ENCODE assay signal across 8 mouse cellular contexts in the genomic region with DNA sequence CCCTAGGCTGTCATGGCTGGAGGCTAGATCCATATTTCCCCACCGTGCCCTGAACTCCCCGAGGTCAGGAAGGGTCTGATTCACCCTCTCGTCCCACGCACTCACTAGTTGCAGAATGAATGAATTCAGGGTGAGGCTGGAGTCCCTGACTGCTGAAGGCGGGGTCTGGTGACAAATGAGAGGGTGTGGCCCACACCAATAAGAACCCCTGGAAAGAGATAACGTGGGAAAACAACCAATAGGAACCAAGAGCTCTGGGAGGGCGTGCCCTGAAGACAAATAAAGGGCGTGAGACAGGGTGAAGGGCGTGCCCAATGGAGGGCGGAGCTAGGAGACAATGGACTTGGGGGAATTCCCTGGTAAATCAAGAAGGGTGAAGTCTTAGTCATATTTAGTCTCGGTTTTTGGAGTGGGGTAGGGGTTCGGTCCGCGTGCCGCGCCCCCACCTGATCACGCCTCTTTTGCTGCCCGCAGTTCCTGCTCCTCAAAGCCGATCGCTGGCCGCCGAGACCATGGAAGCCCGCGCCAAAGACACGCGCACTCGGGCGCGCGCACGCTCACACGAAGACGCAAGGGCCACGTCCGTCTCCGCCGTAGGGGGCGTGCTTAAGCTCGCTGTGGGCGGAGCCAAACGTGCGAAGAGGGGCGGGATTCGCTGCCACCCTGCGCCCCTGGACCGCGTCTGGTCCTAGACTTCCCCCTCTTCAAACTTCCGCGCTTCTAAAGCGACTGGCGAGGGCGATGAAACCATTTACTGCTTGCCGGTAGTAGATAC. TPM values are rescaled to one million over a fixed set of nuclear protein-coding genes. Genes with fewer than 3 reads are reported as not detected.
DNase-seq lines count a peak whose midpoint lies in the region; ATAC-seq and TF ChIP-seq lines count a peak whose summit lies in the region.

No protein-coding gene starts in this region.

- peak overlapping the region; percentile 68 for H3K9ac ChIP-seq in embryonic facial prominence, embryonic 14.5 days (ENCODE audit: low read depth, low read length)
- peak overlapping the region; percentile 52 for H3K9ac ChIP-seq in limb, embryonic 14.5 days (ENCODE audit: low read depth, low read length, severe bottlenecking)
- H3K9ac ChIP-seq in midbrain, postnatal 0 days (replicated peaks; ENCODE audit: low read length, poor library complexity, severe bottlenecking), result peak overlapping the region; percentile 75

- H3K36me3 ChIP-seq in embryonic facial prominence, embryonic 14.5 days (ENCODE audit: control insufficient read depth, insufficient read depth, low read length), result 0 out of 2 replicates have a peak, but pooled peaks cover 6% of the 10 kb centered on the region
- peaks cover 6% of the 10 kb centered on the region for H3K36me3 ChIP-seq in limb, embryonic 14.5 days (ENCODE audit: control insufficient read depth, insufficient read depth, low read length)
- H3K36me3 ChIP-seq in midbrain, postnatal 0 days (ENCODE audit: insufficient read depth, low read length), result 0 out of 2 replicates have a peak, but pooled peaks cover 4% of the 10 kb centered on the region

- no peaks in the 10 kb centered on the region for H3K9me3 ChIP-seq in embryonic facial prominence, embryonic 14.5 days (ENCODE audit: control insufficient read depth, low read length)
- H3K9me3 ChIP-seq in limb, embryonic 14.5 days (ENCODE audit: control insufficient read depth, low read length), result no peaks in the 10 kb centered on the region
- H3K9me3 ChIP-seq in midbrain, postnatal 0 days (ENCODE audit: low read length), result no peaks in the 10 kb centered on the region

- H3K4me2 ChIP-seq in embryonic facial prominence, embryonic 14.5 days (ENCODE audit: low read depth, low read length), result peak overlapping the region; percentile 64
- H3K4me2 ChIP-seq in limb, embryonic 14.5 days (replicated peaks; ENCODE audit: low read depth, low read length, severe bottlenecking), result peak overlapping the region; percentile 62
- peak overlapping the region; percentile 50 for H3K4me2 ChIP-seq in midbrain, postnatal 0 days (ENCODE audit: low read depth, low read length, poor library complexity, severe bottlenecking)

- under 1% methylated on average over 30 of the region's 53 CpGs for WGBS in embryonic facial prominence, embryonic 14.5 days
- under 1% methylated on average over 53 of the region's 53 CpGs for WGBS in limb, embryonic 14.5 days
- WGBS in midbrain, postnatal 0 days, result under 1% methylated on average over 53 of the region's 53 CpGs

- peak; percentile 95 for DNase-seq in 3134 (ENCODE audit: extremely low read depth, insufficient read length, low spot score)
- DNase-seq in adrenal gland, postnatal 36 days, result peak; percentile 93 to 95
- peak; percentile 98 for DNase-seq in embryonic facial prominence, embryonic 14.5 days (ENCODE audit: low spot score)
- peak; percentile 89 for DNase-seq in heart, adult 8-10 months (ENCODE audit: low spot score)
- DNase-seq in kidney, adult 9 months, result peak; percentile 91
- DNase-seq in limb, embryonic 14.5 days (ENCODE audit: low spot score), result peak; percentile 94
- peak; percentile 98 for DNase-seq in midbrain, postnatal 0 days (ENCODE audit: low spot score)
- peak; percentile 84 to 90 for DNase-seq in spleen, postnatal 14 days (ENCODE audit: low spot score in 2 of 2)

- ATAC-seq in embryonic facial prominence, embryonic 14.5 days (ENCODE audit: low read depth), result peak; percentile 94
- ATAC-seq in limb, embryonic 14.5 days (ENCODE audit: low FRiP score, low read depth), result peak; percentile 93
- peak; percentile 91 for ATAC-seq in midbrain, postnatal 0 days (ENCODE audit: low FRiP score)

- H3K4me1 ChIP-seq in embryonic facial prominence, embryonic 14.5 days (ENCODE audit: control insufficient read depth, insufficient read depth, low read length), result peaks cover 9% of the 10 kb centered on the region; the same call in 1 of the 2 replicates
- H3K4me1 ChIP-seq in limb, embryonic 14.5 days (ENCODE audit: control insufficient read depth, insufficient read depth, low read length), result peaks cover 18% of the 10 kb centered on the region
- peaks cover 13% of the 10 kb centered on the region for H3K4me1 ChIP-seq in midbrain, postnatal 0 days (ENCODE audit: insufficient read depth, low read length)

- peak; percentile 61 for TF ChIP-seq CTCF in midbrain, postnatal 0 days (IDR thresholded peaks at IDR 0.05)

- peak overlapping the region; percentile 57 for H3K4me3 ChIP-seq in embryonic facial prominence, embryonic 14.5 days (ENCODE audit: low read depth, low read length)
- peak overlapping the region; percentile 47 for H3K4me3 ChIP-seq in limb, embryonic 14.5 days (replicated peaks; ENCODE audit: low read length)
- H3K4me3 ChIP-seq in midbrain, postnatal 0 days (ENCODE audit: low read depth, low read length), result peak overlapping the region; percentile 50

- peak; percentile 88 for TF ChIP-seq POLR2A in limb, embryonic 14.5 days (IDR thresholded peaks at IDR 0.05; ENCODE audit: borderline replicate concordance, extremely low read depth, insufficient read depth, insufficient read length)

- H3K27ac ChIP-seq in embryonic facial prominence, embryonic 14.5 days (replicated peaks; ENCODE audit: low read depth, low read length), result peak overlapping the region; percentile 76
- H3K27ac ChIP-seq in limb, embryonic 14.5 days (replicated peaks; ENCODE audit: low read depth, low read length), result peak overlapping the region; percentile 39
- H3K27ac ChIP-seq in midbrain, postnatal 0 days (ENCODE audit: low read depth, low read length), result peak overlapping the region; percentile 92

- peaks cover 11% of the 10 kb centered on the region for H3K27me3 ChIP-seq in embryonic facial prominence, embryonic 14.5 days (replicated peaks; ENCODE audit: control insufficient read depth, insufficient read depth, low read length)
- peaks cover 12% of the 10 kb centered on the region for H3K27me3 ChIP-seq in limb, embryonic 14.5 days (ENCODE audit: control insufficient read depth, insufficient read depth, low read length)
- no peaks in the 10 kb centered on the region for H3K27me3 ChIP-seq in midbrain, postnatal 0 days (ENCODE audit: insufficient read depth, low read length)

RNA-seq across cellular contexts. Expression of a gene that starts 0.5 kb away (rescaled TPM):
- 1 to 10 TPM; 2.4 to 2.8 TPM for total RNA-seq in adrenal gland, postnatal 36 days (2021)
- polyA plus RNA-seq in embryonic facial prominence, embryonic 14.5 days (2014; fragmentation: Nextera tagmentation; extraction: Ambion mirVana), result 8.1 and 10.6 TPM in 2 replicates
- 1 to 10 TPM; 1.1 to 1.6 (median 1.5) TPM for total RNA-seq in heart, adult 8-10 months (2022)
- 30.1 and 37.8 TPM in 2 replicates for polyA plus RNA-seq in limb, embryonic 14.5 days (2012; rRNA removed)
- polyA plus RNA-seq in limb, embryonic 14.5 days (2014; fragmentation: Nextera tagmentation; extraction: Ambion mirVana), result 9.9 and 12.1 TPM in 2 replicates
- total RNA-seq in midbrain, postnatal 0 days (2014; rRNA removed), result 63.6 and 79.2 TPM in 2 replicates
- polyA plus RNA-seq in midbrain, postnatal 0 days (2015; fragmentation: Nextera tagmentation; extraction: Ambion mirVana), result 131 and 132 TPM in 2 replicates

RNA-seq across cellular contexts. Expression of a gene that starts 6.8 kb away (rescaled TPM):
- 10 to 100 TPM; 19.8 to 22.0 TPM for total RNA-seq in adrenal gland, postnatal 36 days (2021)
- 7.7 and 8.9 TPM in 2 replicates for polyA plus RNA-seq in embryonic facial prominence, embryonic 14.5 days (2014; fragmentation: Nextera tagmentation; extraction: Ambion mirVana)
- total RNA-seq in heart, adult 8-10 months (2022), result 1 to 10 TPM; 3.6 to 6.2 (median 4.8) TPM
- polyA plus RNA-seq in limb, embryonic 14.5 days (2012; rRNA removed), result 14.4 and 16.3 TPM in 2 replicates
- polyA plus RNA-seq in limb, embryonic 14.5 days (2014; fragmentation: Nextera tagmentation; extraction: Ambion mirVana), result 7.4 and 9.8 TPM in 2 replicates
- total RNA-seq in midbrain, postnatal 0 days (2014; rRNA removed), result 2.0 and 5.1 TPM in 2 replicates
- polyA plus RNA-seq in midbrain, postnatal 0 days (2015; fragmentation: Nextera tagmentation; extraction: Ambion mirVana), result 6.8 and 6.9 TPM in 2 replicates

RNA-seq across cellular contexts. Expression of a gene that starts 8.3 kb away (rescaled TPM):
- total RNA-seq in adrenal gland, postnatal 36 days (2021), result 10 to 100 TPM; 36.6 to 49.5 TPM
- polyA plus RNA-seq in embryonic facial prominence, embryonic 14.5 days (2014; fragmentation: Nextera tagmentation; extraction: Ambion mirVana), result 72.2 and 73.8 TPM in 2 replicates
- total RNA-seq in heart, adult 8-10 months (2022), result 10 to 100 TPM; 18.7 to 21.9 (median 21.4) TPM
- polyA plus RNA-seq in limb, embryonic 14.5 days (2012; rRNA removed), result 136 and 180 TPM in 2 replicates
- 76.2 and 78.4 TPM in 2 replicates for polyA plus RNA-seq in limb, embryonic 14.5 days (2014; fragmentation: Nextera tagmentation; extraction: Ambion mirVana)
- total RNA-seq in midbrain, postnatal 0 days (2014; rRNA removed), result 28.2 and 35.7 TPM in 2 replicates
- polyA plus RNA-seq in midbrain, postnatal 0 days (2015; fragmentation: Nextera tagmentation; extraction: Ambion mirVana), result 29.1 and 29.3 TPM in 2 replicates

RNA-seq across cellular contexts. Expression of a gene that starts 13.2 kb away (rescaled TPM):
- 1 to 10 TPM; 5.5 TPM for total RNA-seq in adrenal gland, postnatal 36 days (2021)
- polyA plus RNA-seq in embryonic facial prominence, embryonic 14.5 days (2014; fragmentation: Nextera tagmentation; extraction: Ambion mirVana), result 5.3 and 5.4 TPM in 2 replicates
- 10 to 100 TPM; 23.7 to 28.3 (median 27.1) TPM for total RNA-seq in heart, adult 8-10 months (2022)
- 2.0 and 2.3 TPM in 2 replicates for polyA plus RNA-seq in limb, embryonic 14.5 days (2012; rRNA removed)
- polyA plus RNA-seq in limb, embryonic 14.5 days (2014; fragmentation: Nextera tagmentation; extraction: Ambion mirVana), result 2.3 and 3.3 TPM in 2 replicates
- 2.0 and 2.3 TPM in 2 replicates for total RNA-seq in midbrain, postnatal 0 days (2014; rRNA removed)
- 6.5 and 8.1 TPM in 2 replicates for polyA plus RNA-seq in midbrain, postnatal 0 days (2015; fragmentation: Nextera tagmentation; extraction: Ambion mirVana)

RNA-seq across cellular contexts. Expression of a gene that starts 16.3 kb away (rescaled TPM):
- 1 to 10 TPM; 3.7 to 7.8 TPM for total RNA-seq in adrenal gland, postnatal 36 days (2021)
- 5.1 and 7.4 TPM in 2 replicates for polyA plus RNA-seq in embryonic facial prominence, embryonic 14.5 days (2014; fragmentation: Nextera tagmentation; extraction: Ambion mirVana)
- total RNA-seq in heart, adult 8-10 months (2022), result 1 to 10 TPM in 3 of 4 experiments, under 1 TPM in 1; 0.75 to 1.8 (median 1.3) TPM
- polyA plus RNA-seq in limb, embryonic 14.5 days (2012; rRNA removed), result 8.8 and 9.6 TPM in 2 replicates
- 7.3 and 7.7 TPM in 2 replicates for polyA plus RNA-seq in limb, embryonic 14.5 days (2014; fragmentation: Nextera tagmentation; extraction: Ambion mirVana)
- 0.71 and 1.3 TPM in 2 replicates for total RNA-seq in midbrain, postnatal 0 days (2014; rRNA removed)
- 0.81 and 1.3 TPM in 2 replicates for polyA plus RNA-seq in midbrain, postnatal 0 days (2015; fragmentation: Nextera tagmentation; extraction: Ambion mirVana)

Comparison
In these comparisons a context has a peak if more than half of its experiments do, and no peak if none do; other contexts are left out.
1. Peak in every context shown above with its lines: DNase-seq, ATAC-seq, H3K4me3 ChIP-seq and H3K27ac ChIP-seq.
2. H3K27ac ChIP-seq: peak in every context shown above with its lines; median percentile 92 in midbrain, postnatal 0 days; 76 in embryonic facial prominence, embryonic 14.5 days; 39 in limb, embryonic 14.5 days.
3. RNA of a gene that starts 0.5 kb away (total RNA-seq): 63.6 to 79.2 TPM in midbrain, postnatal 0 days; 2.4 to 2.8 TPM in adrenal gland, postnatal 36 days and 1.1 to 1.6 TPM in heart, adult 8-10 months; every median in the first group is over 10 times any median in the second.